Mouse (Mus musculus) testis, adult 2 months (tissue): ENCODE data around the gene Wasf2. TPM values are rescaled to one million over a fixed set of nuclear protein-coding genes. Genes with fewer than 3 reads are reported as not detected.

ENCODE experiments used
- H3K27ac ChIP-seq: fragments of 200-500 bp; 2 replicates; pipeline ENCODE4 v1.5.1; 2012; ENCODE audit warnings: low read depth, low read length; ENCODE audit not compliant: control insufficient read depth, insufficient read depth
- H3K27me3 ChIP-seq: fragments of 200-500 bp; 2 replicates; pipeline ENCODE4 v1.6.1; 2012; ENCODE audit warnings: mild to moderate bottlenecking, low read length, moderate library complexity; ENCODE audit not compliant: control insufficient read depth, insufficient read depth
- H3K36me3 ChIP-seq: fragments of 200-500 bp; 2 replicates; pipeline ENCODE4 v1.6.1; 2012; ENCODE audit warnings: mild to moderate bottlenecking, low read length; ENCODE audit not compliant: control insufficient read depth, insufficient read depth
- H3K4me1 ChIP-seq: fragments of 200-500 bp; 2 replicates; pipeline ENCODE4 v1.6.1; 2012; ENCODE audit warnings: low read length; ENCODE audit not compliant: control insufficient read depth, insufficient read depth
- H3K4me3 ChIP-seq: fragments of 200-500 bp; 2 replicates; pipeline ENCODE4 v1.5.1; 2012; ENCODE audit warnings: low read depth, mild to moderate bottlenecking, low read length, moderate library complexity, mixed read lengths; ENCODE audit not compliant: control insufficient read depth
- CTCF ChIP-seq: fragments of 200-500 bp; IDR thresholded peaks from 2 replicates; pipeline ENCODE4 v1.5.1; 2012; ENCODE audit warnings: low read depth, mild to moderate bottlenecking, inconsistent platforms, low read length, moderate library complexity; ENCODE audit not compliant: control insufficient read depth, insufficient read depth, insufficient replicate concordance
- POLR2A ChIP-seq: fragments of 200-500 bp; IDR thresholded peaks from 2 replicates; pipeline ENCODE4 v1.6.1; 2012; ENCODE audit warnings: low read depth, mild to moderate bottlenecking, inconsistent platforms, low read length, moderate library complexity; ENCODE audit not compliant: control insufficient read depth
- polyA plus RNA-seq: library from polyadenylated mRNA; depleted of rRNA; stranded (reverse); fragments of >200 nt; gene quantifications from 2 replicates; pipeline ENCODE4 v1.2.3, GENCODE M21; 2012

Gene Wasf2
- polyA plus RNA-seq, 1 experiment, result 156 TPM

GRCm38 (mm10) chr4:133087835-133088234 is 42.5 kb upstream of the Wasf2 start:
- H3K36me3 ChIP-seq, result no peaks in the 10 kb centered on the region
- H3K27me3 ChIP-seq, result no peaks in the 10 kb centered on the region
- H3K27ac ChIP-seq, result no peak overlapping the region
- H3K4me1 ChIP-seq, result peaks cover 21% of the 10 kb centered on the region
- TF ChIP-seq POLR2A (no peak), CTCF (no peak)
- no peak overlapping the region for H3K4me3 ChIP-seq

GRCm38 (mm10) chr4:133089319-133089718 is 41.0 kb upstream of the Wasf2 start:
- Histone ChIP-seq H3K27ac (no peak overlapping the region), H3K27me3 (no peaks in the 10 kb centered on the region), H3K36me3 (no peaks in the 10 kb centered on the region), H3K4me1 (peaks cover 21% of the 10 kb centered on the region), H3K4me3 (no peak overlapping the region)
- TF ChIP-seq POLR2A, result no peak
- no peak for TF ChIP-seq CTCF

GRCm38 (mm10) chr4:133089802-133090201 is 40.5 kb upstream of the Wasf2 start:
- Histone ChIP-seq H3K4me1 (peaks cover 19% of the 10 kb centered on the region), H3K4me3 (no peak overlapping the region), H3K27me3 (no peaks in the 10 kb centered on the region), H3K36me3 (no peaks in the 10 kb centered on the region), H3K27ac (no peak overlapping the region)
- no peak for TF ChIP-seq CTCF
- TF ChIP-seq POLR2A, result no peak

- H3K27ac ChIP-seq, result no peak overlapping the region
Measured at GRCm38 (mm10) chr4:133090276-133090719, 40.0 kb upstream of the Wasf2 start.

GRCm38 (mm10) chr4:133090720-133091458 is 39.4 kb upstream of the Wasf2 start:
- H3K4me3 ChIP-seq, result no peak overlapping the region
- H3K27ac ChIP-seq, result no peak overlapping the region

More at GRCm38 (mm10) chr4:133090276-133090719, 40.0 kb upstream of the Wasf2 start:
- TF ChIP-seq POLR2A (no peak), CTCF (no peak)
- peaks cover 14% of the 10 kb centered on the region for H3K4me1 ChIP-seq
- no peak overlapping the region for H3K4me3 ChIP-seq
- no peaks in the 10 kb centered on the region for H3K36me3 ChIP-seq
- no peaks in the 10 kb centered on the region for H3K27me3 ChIP-seq

GRCm38 (mm10) chr4:133091459-133091785 is 38.9 kb upstream of the Wasf2 start:
- TF ChIP-seq POLR2A, result no peak
- TF ChIP-seq CTCF, result no peak
- H3K4me1 ChIP-seq, result peaks cover 5% of the 10 kb centered on the region; the same call in 1 of the 2 replicates
- no peak overlapping the region for H3K4me3 ChIP-seq
- H3K36me3 ChIP-seq, result no peaks in the 10 kb centered on the region
- no peaks in the 10 kb centered on the region for H3K27me3 ChIP-seq
- H3K27ac ChIP-seq, result no peak overlapping the region

More at GRCm38 (mm10) chr4:133090720-133091458, 39.4 kb upstream of the Wasf2 start:
- Histone ChIP-seq H3K4me1 (peaks cover 9% of the 10 kb centered on the region), H3K27me3 (no peaks in the 10 kb centered on the region), H3K36me3 (no peaks in the 10 kb centered on the region)
- TF ChIP-seq POLR2A (no peak), CTCF (no peak)

GRCm38 (mm10) chr4:133092453-133092901 is 37.8 kb upstream of the Wasf2 start:
- Histone ChIP-seq H3K27me3 (no peaks in the 10 kb centered on the region), H3K27ac (peak overlapping the region; percentile 5), H3K36me3 (no peaks in the 10 kb centered on the region), H3K4me1 (peaks cover 5% of the 10 kb centered on the region; the same call in 1 of the 2 replicates), H3K4me3 (no peak overlapping the region)
- no peak for TF ChIP-seq CTCF
